Mouse (Mus musculus) brown adipose tissue, adult 24 weeks (tissue): ENCODE measurements at regions not wholly inside any gene's neighbourhood (a gene's known extent, or its start where the extent isn't known, plus 50 kb on each side); places are given as distances from the start of the nearest gene placed in this dataset.

Experiments used
- H3K27ac ChIP-seq: fragments of 200-500 bp; replicated peaks from 2 replicates; pipeline ENCODE4 v1.5.1; 2012; ENCODE audit warnings: low read depth, mild to moderate bottlenecking, low read length
- H3K4me1 ChIP-seq: fragments of 200-500 bp; 2 replicates; pipeline ENCODE4 v1.6.1; 2012; ENCODE audit warnings: low read length, mixed read lengths; ENCODE audit not compliant: control insufficient read depth, insufficient read depth, insufficient read length
- H3K4me3 ChIP-seq: fragments of 200-500 bp; 2 replicates; pipeline ENCODE4 v1.5.1; 2012; ENCODE audit warnings: low read depth, mild to moderate bottlenecking, low read length, moderate library complexity; ENCODE audit not compliant: insufficient read depth

DNA sequence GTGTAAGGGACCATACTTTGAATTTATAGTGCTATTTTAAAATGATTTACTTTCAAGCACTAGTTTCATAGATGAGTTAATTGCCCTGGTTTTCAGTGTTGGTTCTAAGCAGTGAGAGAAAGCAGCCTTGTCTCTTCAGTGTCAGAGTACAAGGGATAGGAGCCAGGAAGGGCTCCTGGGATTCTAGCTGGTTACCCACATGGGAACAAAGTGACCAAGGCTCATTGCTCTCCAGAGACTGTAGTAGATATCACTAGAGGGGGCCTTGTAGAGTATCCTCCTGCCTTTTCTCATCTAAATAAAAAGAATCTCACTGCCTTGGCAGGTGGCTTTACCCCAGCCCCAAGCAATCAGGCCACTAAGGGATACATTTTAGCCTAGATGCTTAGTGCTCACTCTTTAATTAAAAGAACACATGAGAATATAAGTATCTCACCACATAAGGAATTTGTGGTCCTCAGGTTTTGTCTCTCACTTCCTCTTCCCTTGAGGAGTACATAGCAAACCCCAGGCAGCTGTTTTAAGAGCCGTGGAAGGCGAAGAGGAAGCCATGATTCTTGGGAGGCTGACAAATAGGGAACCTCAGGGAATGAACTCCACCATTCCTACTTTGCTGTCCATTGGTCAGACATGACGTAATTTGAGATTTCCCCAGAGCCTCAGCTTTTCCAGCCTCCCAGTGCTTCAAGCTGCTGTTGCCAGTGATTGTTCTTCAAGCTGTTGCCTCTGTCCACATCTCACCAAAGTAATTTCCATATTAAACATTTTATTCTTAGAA, 449.2 kb upstream of the Ube2e3 start:
- Histone ChIP-seq H3K4me3 (no peak overlapping the region), H3K27ac (no peak overlapping the region), H3K4me1 (no peaks in the 10 kb centered on the region)

DNA sequence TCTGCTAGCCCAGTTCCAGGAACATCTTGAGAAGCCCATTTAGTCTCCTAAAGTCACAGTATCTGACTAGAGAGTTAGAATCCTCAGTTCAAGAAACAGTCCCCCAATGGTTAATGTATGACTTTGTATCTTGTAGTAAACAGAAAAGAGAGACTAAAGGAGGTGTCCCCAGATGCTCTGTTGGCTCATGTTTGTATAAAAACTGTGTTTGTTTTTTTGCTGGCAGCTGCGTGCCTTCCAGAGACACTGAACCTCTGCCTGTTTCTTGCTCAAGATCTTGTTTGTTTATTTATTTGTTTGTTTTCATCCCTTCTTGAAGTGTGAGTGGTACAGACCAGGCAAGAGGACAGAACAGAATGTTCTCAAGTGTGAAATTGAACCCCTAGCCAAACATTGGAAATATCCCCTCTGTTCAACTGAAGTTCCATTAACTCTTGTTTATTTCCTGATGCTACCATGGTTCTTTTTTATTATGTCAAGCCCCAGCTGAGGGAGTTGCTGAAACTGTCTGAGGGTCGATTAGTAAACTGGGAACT, 451.3 kb upstream of the Ube2e3 start:
- no peak overlapping the region for H3K4me3 ChIP-seq
- H3K4me1 ChIP-seq, result no peaks in the 10 kb centered on the region
- H3K27ac ChIP-seq, result no peak overlapping the region

DNA sequence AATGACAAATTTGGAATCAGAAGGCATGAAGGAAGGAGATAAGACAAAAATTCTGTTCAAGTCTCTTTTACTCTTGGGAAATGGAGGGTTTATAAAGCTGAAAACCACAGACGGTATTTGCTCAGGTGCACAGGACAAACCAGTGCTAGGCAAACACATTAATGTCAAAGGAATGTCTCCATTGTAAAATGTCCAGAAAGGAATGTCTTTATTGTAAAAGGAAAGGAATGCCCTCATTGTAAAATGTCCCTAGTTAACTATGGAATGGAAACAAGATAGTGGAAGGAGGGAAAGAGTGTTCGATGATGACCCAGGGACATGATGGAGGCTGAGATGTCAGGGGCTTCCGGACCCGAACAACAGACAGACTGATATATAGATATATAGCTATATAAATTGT, 454.9 kb upstream of the Ube2e3 start:
- no peaks in the 10 kb centered on the region for H3K4me1 ChIP-seq
- H3K4me3 ChIP-seq, result no peak overlapping the region
- H3K27ac ChIP-seq, result no peak overlapping the region

DNA sequence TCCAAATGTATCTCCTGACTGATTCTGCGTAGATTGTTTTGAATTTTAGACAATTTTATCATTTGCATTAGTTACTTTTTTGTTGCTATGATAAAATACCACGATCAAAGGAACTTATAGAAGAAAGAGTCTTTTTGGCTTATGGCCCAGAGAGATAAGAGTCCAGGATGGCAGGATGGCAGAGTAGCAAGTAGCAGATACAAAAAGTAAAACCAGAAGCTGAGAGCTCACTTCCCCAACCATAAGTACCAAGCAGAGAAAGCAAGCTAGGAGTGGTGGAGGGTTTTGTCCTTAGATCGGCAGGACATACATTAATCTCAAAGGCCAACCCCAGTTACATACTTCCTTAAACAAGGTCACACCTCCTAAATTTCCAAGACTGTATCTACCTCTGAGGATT, 457.7 kb upstream of the Cwc22 start:
- H3K4me1 ChIP-seq, result no peaks in the 10 kb centered on the region

DNA sequence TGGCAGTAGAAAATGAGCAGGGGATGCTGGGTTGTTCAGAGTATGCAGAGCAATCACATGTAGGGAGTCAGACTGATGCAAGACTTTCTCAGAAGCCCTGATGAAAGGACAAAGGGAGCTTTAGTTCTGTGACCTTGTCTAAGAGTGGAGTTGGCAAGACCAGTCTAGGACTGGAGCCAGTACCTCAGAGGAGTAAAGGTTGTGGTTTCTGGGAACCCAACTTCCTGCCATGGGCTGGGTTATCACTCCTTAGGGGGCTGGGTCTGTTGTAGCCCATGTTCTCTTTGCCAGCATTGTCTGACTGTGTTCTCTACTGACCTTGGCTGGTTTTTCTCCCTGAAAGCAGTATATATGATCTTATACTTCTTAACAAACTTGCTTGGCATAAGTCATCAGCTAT, 453.1 kb upstream of the Cwc22 start:
- Histone ChIP-seq H3K4me3 (no peak overlapping the region), H3K27ac (no peak overlapping the region), H3K4me1 (no peaks in the 10 kb centered on the region)

More for the DNA sequence above, 457.7 kb upstream of the Cwc22 start:
- Histone ChIP-seq H3K27ac (no peak overlapping the region), H3K4me3 (no peak overlapping the region)

DNA sequence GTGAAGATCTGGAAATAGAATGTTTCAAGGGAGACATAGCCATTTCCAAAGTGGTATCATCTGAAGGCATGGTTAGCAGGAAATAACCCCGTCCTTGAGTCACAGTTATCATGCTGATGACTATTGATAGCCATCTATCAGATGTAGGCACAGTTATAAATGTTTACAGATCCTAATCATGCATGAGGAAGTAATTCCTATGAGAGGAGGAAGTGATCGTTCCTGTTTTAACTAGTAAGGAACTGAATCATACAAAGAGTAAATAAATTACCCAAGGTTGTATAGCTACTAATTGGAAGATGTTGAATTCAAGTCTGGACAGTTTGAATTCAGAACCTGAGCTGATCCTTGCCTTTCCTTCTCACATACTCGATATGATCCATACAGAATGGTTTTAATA, 450.7 kb upstream of the Cwc22 start:
- H3K4me1 ChIP-seq, result no peaks in the 10 kb centered on the region
- H3K4me3 ChIP-seq, result no peak overlapping the region
- no peak overlapping the region for H3K27ac ChIP-seq

DNA sequence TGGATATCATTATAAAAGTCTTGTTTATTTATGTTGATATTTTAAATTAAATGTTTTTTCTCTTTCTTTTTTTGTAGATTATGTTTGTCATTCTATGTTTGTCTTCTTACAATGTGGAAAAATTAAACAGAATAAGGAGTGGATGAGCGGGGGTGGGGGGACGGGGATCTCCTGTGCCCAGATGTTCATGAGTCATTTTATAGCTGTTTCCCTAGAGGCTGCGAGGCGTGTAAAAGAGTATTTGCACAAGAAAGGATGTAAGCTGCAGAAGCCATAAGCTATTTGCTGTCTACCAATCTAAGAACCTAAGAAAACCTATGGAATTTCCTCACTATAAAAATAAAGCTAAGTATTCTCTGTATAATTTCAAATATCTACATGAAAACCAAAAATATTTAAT, 446.9 kb upstream of the Cwc22 start:
- no peak overlapping the region for H3K27ac ChIP-seq
- no peaks in the 10 kb centered on the region for H3K4me1 ChIP-seq
- H3K4me3 ChIP-seq, result no peak overlapping the region

DNA sequence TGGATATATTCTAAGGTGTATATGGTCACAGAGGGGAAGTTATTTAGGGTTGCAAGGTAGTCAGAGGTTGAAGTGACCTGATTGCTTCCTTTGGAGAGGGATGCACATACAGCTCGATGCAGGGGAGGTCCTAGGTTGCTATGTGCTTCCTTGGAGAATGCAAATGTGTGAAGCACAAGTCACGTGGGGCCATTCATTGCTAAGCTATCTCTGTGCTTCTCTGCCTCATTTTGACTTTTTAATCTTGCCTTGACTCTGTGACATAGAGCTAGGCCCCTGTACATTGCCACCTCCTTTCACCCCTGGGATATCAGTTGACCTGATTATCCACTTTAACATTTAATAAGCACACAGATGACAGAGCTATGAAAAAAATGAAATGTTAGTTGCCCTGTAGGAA, 446.2 kb upstream of the Cwc22 start:
- no peak overlapping the region for H3K27ac ChIP-seq
- no peaks in the 10 kb centered on the region for H3K4me1 ChIP-seq
- H3K4me3 ChIP-seq, result no peak overlapping the region

DNA sequence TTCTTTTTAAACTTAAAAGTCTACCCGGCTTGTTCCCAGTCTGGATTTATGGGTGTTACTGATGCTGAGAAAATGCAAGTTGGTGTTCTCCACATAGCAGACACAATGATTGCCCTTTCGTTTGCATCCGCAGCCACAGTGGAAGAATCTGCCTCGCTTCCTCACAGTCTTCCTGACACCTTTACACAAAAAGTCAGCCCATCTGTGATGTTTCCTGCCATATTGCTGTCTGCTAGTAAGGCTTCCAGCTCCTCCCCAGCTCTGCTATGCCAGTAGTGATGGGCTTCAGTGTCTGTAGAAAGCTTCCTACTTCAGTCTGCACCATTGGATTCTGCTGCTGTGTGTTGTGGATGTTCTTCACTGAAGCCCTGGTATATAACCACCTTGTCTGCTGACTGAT, 441.8 kb upstream of the Cwc22 start:
- H3K27ac ChIP-seq, result no peak overlapping the region
- H3K4me1 ChIP-seq, result no peaks in the 10 kb centered on the region
- H3K4me3 ChIP-seq, result no peak overlapping the region

DNA sequence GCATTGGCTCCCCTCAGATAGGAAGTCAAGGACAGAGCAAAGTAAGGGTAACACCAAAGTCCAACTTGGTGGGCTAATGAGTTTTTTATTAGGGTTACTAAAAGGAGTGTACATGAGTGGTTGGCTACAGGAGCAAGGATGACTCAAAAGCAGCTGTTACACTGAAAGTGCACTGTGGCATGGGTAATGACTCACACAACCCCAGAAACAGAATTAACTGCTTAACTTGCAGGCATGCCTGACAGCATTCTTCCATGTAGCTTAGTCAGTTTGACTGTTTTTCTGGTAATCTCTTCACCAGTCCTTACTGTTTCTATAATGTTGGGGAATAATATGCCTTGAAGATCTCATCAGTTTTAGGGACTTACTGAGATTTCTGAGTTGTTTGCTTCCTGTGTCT, 435.1 kb upstream of the Cwc22 start:
- H3K27ac ChIP-seq, result no peak overlapping the region

DNA sequence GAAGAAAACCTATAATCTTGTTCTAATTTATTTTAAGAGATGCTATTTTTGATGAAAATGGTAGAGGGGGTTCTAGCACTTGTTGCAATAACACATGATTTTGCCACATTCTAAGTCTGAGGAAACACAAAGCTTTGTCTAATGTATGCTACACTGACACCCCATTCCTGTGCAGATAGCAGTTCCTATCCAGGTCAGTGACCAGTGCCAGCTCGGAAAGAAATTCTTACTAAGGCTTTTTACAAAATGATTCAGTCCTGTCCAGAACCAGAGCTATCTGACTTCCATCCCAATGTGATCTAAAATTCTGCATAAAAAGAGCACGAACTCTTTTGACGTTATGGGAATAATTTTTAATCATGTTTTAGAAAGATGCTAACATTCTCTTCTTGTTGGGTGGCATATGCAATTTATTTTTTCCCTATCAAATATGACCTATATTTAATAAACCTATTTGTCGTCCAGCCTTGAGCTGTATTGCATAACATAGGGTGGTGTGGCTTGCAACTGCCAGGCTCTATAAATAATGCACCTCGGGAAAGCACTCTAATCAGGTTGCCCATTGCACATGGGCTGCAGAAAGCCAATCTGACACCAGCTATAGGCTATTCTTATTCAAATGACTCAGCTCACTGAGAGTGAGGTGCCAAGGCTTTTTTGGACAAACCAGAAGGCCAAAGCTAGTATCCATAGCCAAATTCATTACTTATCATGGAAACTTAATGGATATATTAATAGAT, 385.7 kb upstream of the Cwc22 start:
- Histone ChIP-seq H3K4me3 (no peak overlapping the region), H3K27ac (no peak overlapping the region), H3K4me1 (no peaks in the 10 kb centered on the region)

More for the DNA sequence above, 435.1 kb upstream of the Cwc22 start:
- Histone ChIP-seq H3K4me1 (no peaks in the 10 kb centered on the region), H3K4me3 (no peak overlapping the region)

DNA sequence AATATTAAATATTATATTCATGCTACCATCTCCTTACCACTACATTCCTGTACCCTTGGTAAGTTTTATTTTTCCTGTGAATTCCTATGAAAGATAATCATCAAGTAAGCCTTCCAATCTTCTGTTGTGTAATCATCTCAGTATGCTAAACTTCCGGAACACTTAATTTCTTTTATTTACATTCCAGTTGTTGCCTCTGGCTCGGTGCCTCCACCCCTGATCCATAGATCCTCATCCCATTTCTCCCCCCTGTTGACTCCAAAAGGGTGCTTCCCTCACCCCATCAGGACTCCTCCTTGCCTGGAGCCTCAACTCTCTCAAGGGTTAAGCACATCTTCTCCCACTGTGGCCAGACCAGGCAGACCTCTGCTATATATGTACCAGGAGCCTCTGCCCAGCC, 379.9 kb upstream of the Cwc22 start:
- no peak overlapping the region for H3K4me3 ChIP-seq
- no peak overlapping the region for H3K27ac ChIP-seq
- H3K4me1 ChIP-seq, result no peaks in the 10 kb centered on the region

DNA sequence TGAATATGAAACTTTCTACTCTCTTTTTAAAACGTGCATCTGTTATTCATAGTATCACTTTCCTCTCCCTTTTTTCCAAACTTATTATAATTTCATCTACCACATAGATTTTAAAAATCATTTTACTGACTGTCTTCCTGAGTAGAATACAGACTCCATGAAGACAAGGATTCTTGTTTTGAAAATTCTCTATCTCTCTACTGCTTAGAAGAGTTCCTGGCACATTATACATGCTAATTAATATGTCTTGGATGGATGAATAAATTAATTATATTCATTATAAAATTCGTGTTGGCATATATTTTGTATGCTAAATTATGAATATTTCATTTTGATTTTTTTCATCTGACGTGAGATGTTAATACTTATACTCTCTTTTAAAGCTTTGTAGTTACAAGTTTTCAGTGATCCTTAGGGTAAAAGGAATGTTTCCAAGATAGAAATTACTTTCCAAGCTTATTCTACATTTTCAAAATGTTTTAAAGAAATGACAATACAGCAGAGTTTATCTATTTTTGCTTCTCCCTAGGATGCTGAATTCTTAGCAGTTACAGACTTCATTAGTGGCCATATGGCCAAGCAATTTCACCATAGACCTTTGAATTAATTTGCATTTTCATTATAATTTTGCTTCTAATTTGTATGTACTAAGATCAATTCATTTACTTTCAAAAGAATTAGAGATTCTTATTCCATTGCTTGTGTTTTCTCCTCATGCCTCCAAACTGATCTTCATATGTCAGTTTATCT, 376.2 kb upstream of the Cwc22 start:
- Histone ChIP-seq H3K4me1 (no peaks in the 10 kb centered on the region), H3K4me3 (no peak overlapping the region), H3K27ac (no peak overlapping the region)

DNA sequence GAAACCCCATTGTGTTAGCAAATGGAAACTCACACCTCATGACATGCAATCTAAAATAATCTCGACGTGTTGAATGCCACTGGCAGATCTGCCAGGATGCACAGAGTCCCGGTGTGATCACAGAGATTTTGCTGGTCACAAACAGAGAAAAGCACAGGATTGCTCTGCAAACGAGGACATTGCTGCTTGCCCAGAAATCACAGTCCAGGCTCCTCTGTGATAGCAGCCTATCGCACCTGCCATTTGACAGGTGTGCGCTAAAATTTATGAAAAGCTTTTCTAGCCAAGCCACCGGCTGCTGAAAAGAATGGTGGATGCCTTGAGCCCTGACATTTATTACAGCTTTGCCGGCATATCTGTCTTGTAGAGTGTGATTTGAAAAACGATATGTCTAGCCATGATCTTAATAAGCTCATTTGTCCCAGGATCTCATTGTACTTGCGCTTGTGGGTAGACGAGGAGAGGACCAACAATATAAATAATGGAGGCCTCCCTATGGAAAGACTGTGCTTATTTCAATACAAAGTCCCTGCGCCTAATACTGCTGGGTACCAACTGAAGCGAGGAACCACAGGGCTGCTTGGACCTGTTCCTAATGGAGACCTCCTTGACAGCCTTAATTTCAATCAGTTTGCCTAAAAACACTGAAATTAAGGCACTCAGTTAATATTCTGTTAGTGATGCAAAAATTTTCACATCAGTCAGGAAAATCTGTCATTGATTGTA, 365.8 kb upstream of the Cwc22 start:
- Histone ChIP-seq H3K4me1 (no peaks in the 10 kb centered on the region), H3K27ac (no peak overlapping the region), H3K4me3 (no peak overlapping the region)

DNA sequence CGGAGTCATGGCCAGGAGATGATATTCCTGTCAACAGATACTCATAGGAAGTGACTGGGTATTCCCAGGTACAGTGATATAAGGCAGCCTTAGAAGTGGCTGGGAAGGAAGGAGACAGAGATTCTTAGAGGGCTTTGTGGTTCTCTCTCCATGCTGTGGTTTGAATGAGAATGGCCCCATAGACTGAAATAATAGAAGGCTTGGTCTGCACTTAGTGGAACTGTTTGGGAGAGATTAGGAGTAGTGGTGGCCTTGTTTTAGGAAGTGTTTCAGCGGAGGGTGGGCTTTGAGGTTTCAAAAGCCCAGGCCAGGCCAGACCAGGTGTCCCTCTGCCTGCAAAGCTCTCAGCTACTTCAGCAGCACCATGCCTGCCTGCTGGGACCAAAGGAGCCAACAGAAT, 363.2 kb upstream of the Cwc22 start:
- Histone ChIP-seq H3K4me1 (no peaks in the 10 kb centered on the region), H3K27ac (no peak overlapping the region), H3K4me3 (no peak overlapping the region)
